Mouse (Mus musculus) lung, postnatal 14 days (tissue): ENCODE measurements around the gene Thtpa.

Experiments used
- DNase-seq: peaks from one replicate; pipeline ENCODE4 v3.0.0; 2021

The Thtpa gene

DNA sequence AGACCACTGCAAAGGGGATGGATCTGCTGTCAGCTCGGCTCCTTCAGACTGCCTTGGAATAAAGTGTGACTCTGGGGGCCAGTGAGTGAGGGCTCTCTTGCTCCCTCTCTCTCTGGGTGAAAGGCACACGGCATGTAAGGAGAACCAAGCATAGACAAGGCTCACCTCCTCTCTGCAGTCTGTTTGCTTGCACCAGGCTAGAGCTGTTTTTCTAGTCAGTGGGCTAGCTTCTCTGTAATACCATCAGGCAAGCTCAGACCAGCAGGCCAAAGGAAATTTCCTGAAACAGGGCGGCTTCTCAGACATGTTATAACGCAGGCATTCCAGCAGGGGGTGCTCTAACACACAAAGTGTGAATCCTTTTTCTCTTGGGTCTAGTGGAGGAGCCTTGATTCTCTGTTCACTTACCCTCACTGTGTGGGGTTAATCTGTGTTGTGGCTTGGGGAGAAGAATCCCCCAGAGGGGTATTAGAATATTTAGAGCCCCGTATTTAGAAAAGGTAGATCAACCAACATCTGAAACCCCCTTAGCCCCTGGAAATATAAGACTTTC is 53.9 kb downstream of the Thtpa start:
- peak; percentile 70 for DNase-seq
